Mouse (Mus musculus): ENCODE results near the gene Apbb1ip.

DNA sequence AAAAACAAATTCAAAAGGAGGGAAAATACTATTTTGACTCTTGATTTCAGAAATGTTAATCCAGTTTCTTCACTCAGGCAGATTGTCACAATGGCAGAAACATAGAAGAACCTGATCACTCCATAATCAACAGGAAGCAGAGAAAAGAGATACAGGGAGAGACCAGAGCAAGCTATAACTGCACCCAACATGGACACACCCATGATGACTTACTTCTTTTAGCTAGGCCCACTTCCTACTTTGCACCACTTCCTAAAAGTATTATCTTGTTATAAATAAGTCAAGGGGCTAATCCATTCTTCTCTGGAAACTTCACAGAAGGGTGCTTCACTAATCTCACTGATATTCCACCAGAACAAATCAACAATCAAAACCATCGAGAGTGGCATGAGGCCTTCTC lies 42.3 kb downstream of the Apbb1ip start:
- TF ChIP-seq POLR2A (IDR thresholded peaks at IDR 0.05; ENCODE audit: extremely low read depth, insufficient read depth, low read length) (no peak), CTCF (IDR thresholded peaks at IDR 0.05; ENCODE audit: low read depth, low read length) (no peak)
